Mouse (Mus musculus): ENCODE results near the gene Pdia3. TPM values are rescaled to one million over a fixed set of nuclear protein-coding genes. Genes with fewer than 3 reads are reported as not detected.

Gene Pdia3
- polyA plus RNA-seq, 1 experiment from 2014 or later, result 484 TPM

DNA sequence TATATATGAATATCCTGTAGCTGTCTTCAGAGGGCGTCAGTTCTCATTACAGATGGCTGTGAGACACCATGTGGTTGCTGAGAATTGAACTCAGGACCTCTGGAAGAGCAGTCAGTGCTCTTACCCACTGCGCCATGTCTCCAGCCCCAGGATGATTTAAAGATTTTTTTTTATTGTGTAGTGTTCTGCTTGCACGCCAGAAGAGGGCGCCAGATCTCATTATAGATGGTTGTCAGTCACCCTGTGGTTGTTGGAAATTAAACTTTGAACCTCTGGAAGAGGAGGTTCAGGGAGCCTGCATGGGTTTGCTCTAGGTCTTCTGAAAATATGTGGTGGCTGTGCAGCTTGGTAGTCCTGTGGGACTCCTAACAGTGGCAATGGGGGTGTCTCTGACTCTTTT, 5.4 kb upstream of the Pdia3 start:
- Histone ChIP-seq H3K4me3 (ENCODE audit: low read depth, low read length) (no peak overlapping the region), H3K4me1 (ENCODE audit: control insufficient read depth, insufficient read depth, low read length) (0 out of 2 replicates have a peak, but pooled peaks cover 3% of the 10 kb centered on the region), H3K27ac (ENCODE audit: low read length) (no peak overlapping the region), H3K9me3 (ENCODE audit: control insufficient read depth, low read depth, low read length) (no peaks in the 10 kb centered on the region), H3K9ac (replicated peaks; ENCODE audit: low read depth, low read length) (no peak overlapping the region), H3K27me3 (ENCODE audit: control insufficient read depth, insufficient read depth, low read length) (no peaks in the 10 kb centered on the region), H3K4me2 (replicated peaks; ENCODE audit: low read depth, low read length) (no peak overlapping the region), H3K36me3 (ENCODE audit: control insufficient read depth, insufficient read depth, low read length) (no peaks in the 10 kb centered on the region)
- no peak for ATAC-seq (ENCODE audit: insufficient number of reproducible peaks, insufficient read depth, low FRiP score, low read depth)
- WGBS, result 33% methylated on average over 4 of the region's 4 CpGs

DNA sequence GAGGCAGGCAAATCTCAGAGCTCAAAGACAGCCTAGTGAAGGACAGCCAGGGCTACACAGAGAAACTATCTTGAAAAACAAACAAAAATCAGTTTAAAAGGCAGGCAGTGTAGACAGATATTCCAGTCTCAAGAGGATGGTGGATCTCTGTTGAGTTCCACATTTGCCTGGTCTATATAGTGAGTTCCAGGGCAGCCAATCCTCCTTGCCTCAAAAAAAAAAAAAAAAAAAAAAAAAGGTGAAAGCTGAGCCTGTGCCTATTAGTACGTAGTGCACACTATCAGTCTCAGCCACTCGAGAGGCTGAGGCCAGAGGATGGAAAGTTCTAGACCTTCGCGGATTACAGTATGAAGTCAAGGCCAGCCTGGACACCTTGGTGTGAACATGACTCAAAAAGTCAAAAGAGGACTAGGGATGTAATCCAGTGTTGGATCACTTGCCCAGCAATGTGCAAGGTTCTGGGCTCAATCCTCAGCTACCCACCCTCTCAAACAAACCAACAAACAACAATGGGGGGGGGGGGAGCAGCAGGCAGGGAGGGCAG, 660 bp upstream of the Pdia3 start:
- Histone ChIP-seq H3K27ac (ENCODE audit: low read length) (peak overlapping the region; percentile 99), H3K27me3 (ENCODE audit: control insufficient read depth, insufficient read depth, low read length) (no peaks in the 10 kb centered on the region), H3K9me3 (ENCODE audit: control insufficient read depth, low read depth, low read length) (no peaks in the 10 kb centered on the region), H3K9ac (replicated peaks; ENCODE audit: low read depth, low read length) (peak overlapping the region; percentile 99), H3K36me3 (ENCODE audit: control insufficient read depth, insufficient read depth, low read length) (peaks cover 13% of the 10 kb centered on the region), H3K4me2 (replicated peaks; ENCODE audit: low read depth, low read length) (peak overlapping the region; percentile 72), H3K4me3 (ENCODE audit: low read depth, low read length) (peak overlapping the region; percentile 95), H3K4me1 (ENCODE audit: control insufficient read depth, insufficient read depth, low read length) (peaks cover 21% of the 10 kb centered on the region)
- WGBS, result 7% methylated on average over 4 of the region's 4 CpGs
- ATAC-seq (ENCODE audit: insufficient number of reproducible peaks, insufficient read depth, low FRiP score, low read depth), result no peak

DNA sequence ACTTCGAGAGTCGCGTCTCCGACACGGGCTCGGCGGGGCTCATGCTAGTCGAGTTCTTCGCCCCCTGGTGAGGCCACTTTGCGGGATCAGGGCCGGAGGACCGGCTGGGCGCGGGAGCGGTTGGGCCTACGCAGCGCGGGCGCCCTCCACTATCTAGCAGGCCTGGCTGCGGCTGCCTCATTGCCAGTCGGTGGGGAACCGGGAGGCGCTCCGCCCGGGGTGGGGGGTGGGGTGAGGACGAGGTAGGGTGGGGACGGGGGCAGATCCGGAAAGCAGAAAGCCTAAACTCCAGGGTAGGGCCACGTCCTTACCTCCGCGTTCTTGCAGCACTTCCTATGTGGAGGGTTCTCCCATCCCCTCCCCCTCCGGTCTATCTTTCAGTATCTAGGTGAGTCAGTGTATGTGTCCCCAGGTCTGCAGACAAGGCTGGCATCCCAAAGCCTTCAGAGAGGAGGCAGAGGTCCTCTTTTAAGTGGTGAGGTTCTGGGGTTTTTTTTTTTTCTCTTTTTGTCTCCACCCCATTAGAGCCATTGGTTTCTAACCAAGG, 637 bp downstream of the Pdia3 start:
- peak overlapping the region; percentile 95 for H3K4me3 ChIP-seq (ENCODE audit: low read depth, low read length)

DNA sequence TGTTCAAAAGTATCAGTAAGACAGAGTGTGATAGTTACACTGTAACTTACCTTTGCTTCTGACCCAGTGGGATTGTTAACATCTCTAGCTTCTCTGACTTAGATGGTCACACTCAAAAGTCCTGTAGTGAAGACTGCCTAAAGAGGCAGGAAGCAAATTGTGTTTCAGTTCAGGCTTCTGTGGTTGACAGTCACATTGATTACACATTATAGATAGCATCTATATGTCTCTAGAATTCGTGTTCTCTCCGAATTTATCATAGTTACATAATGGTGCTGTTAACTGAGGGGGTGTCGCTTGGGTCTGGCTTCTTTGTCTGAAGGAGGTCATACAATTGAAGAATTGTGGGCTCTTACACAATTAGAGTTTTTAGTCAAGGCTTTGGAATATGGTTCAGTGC, 1.5 kb downstream of the Pdia3 start:
- H3K4me2 ChIP-seq (replicated peaks; ENCODE audit: low read depth, low read length), result peak overlapping the region; percentile 72
- no peak overlapping the region for H3K27ac ChIP-seq (ENCODE audit: low read length)
- no peaks in the 10 kb centered on the region for H3K9me3 ChIP-seq (ENCODE audit: control insufficient read depth, low read depth, low read length)
- H3K4me1 ChIP-seq (ENCODE audit: control insufficient read depth, insufficient read depth, low read length), result peaks cover 21% of the 10 kb centered on the region
- ATAC-seq (ENCODE audit: insufficient number of reproducible peaks, insufficient read depth, low FRiP score, low read depth), result no peak
- WGBS, result 27% methylated on average over 3 of the region's 3 CpGs
- H3K36me3 ChIP-seq (ENCODE audit: control insufficient read depth, insufficient read depth, low read length), result peaks cover 24% of the 10 kb centered on the region
- no peaks in the 10 kb centered on the region for H3K27me3 ChIP-seq (ENCODE audit: control insufficient read depth, insufficient read depth, low read length)
- peak overlapping the region; percentile 99 for H3K9ac ChIP-seq (replicated peaks; ENCODE audit: low read depth, low read length)
- H3K4me3 ChIP-seq (ENCODE audit: low read depth, low read length), result peak overlapping the region; percentile 95

More for the DNA sequence above, 637 bp downstream of the Pdia3 start:
- Histone ChIP-seq H3K4me2 (replicated peaks; ENCODE audit: low read depth, low read length) (peak overlapping the region; percentile 72), H3K9ac (replicated peaks; ENCODE audit: low read depth, low read length) (peak overlapping the region; percentile 99), H3K4me1 (ENCODE audit: control insufficient read depth, insufficient read depth, low read length) (peaks cover 21% of the 10 kb centered on the region), H3K9me3 (ENCODE audit: control insufficient read depth, low read depth, low read length) (no peaks in the 10 kb centered on the region), H3K27ac (ENCODE audit: low read length) (peak overlapping the region; percentile 99), H3K27me3 (ENCODE audit: control insufficient read depth, insufficient read depth, low read length) (no peaks in the 10 kb centered on the region), H3K36me3 (ENCODE audit: control insufficient read depth, insufficient read depth, low read length) (peaks cover 24% of the 10 kb centered on the region)
- WGBS, result under 1% methylated on average over 32 of the region's 32 CpGs
- peak; percentile 46 for ATAC-seq (ENCODE audit: insufficient number of reproducible peaks, insufficient read depth, low FRiP score, low read depth)

DNA sequence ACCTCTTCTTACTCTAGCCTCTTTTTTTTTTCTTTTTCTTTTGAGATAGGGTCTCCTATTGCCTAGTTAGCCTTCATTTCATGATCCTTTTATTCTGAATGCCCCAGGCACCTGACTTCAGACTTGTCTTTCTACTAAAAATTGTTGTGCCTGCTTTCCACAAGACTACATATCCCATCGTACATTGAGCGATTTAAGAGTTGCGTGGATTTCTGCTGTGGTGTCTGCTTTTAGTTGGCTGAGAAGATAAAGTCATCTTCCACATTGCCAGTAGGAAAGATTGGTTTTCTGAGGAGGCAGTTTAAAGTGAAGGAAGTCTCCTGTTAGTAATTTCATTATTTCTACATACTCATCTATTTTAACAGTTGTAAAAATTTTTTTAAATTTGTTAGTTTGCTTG, 2.0 kb downstream of the Pdia3 start:
- no peak for ATAC-seq (ENCODE audit: insufficient number of reproducible peaks, insufficient read depth, low FRiP score, low read depth)
- Histone ChIP-seq H3K9ac (replicated peaks; ENCODE audit: low read depth, low read length) (0 out of 2 replicates have a peak overlapping the region, but pooled peaks have one; percentile 99), H3K36me3 (ENCODE audit: control insufficient read depth, insufficient read depth, low read length) (peaks cover 24% of the 10 kb centered on the region), H3K4me3 (ENCODE audit: low read depth, low read length) (peak overlapping the region; percentile 95), H3K9me3 (ENCODE audit: control insufficient read depth, low read depth, low read length) (no peaks in the 10 kb centered on the region), H3K27me3 (ENCODE audit: control insufficient read depth, insufficient read depth, low read length) (no peaks in the 10 kb centered on the region), H3K4me1 (ENCODE audit: control insufficient read depth, insufficient read depth, low read length) (peaks cover 21% of the 10 kb centered on the region), H3K27ac (ENCODE audit: low read length) (no peak overlapping the region), H3K4me2 (replicated peaks; ENCODE audit: low read depth, low read length) (peak overlapping the region; percentile 72)
- WGBS, result 80% methylated on average over 3 of the region's 3 CpGs

DNA sequence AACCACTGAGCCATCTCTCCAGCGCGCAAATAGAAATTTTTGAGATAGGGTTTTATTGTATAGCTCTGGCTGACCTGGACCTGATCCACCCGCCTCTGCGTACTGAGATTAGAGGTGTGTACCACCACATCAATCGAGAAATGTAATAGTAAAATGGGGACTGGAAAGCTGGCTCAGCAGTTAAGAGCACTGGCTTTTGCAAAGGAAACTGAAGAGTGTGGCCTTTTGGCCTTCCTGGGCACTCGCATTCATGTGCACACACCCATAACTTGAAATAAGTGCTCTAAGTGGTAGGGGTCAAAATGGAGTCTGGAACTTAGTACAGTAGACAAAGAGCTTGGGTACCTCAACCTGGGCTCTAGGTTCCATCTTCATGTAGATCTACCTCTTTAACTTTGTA, 2.8 kb downstream of the Pdia3 start:
- no peaks in the 10 kb centered on the region for H3K27me3 ChIP-seq (ENCODE audit: control insufficient read depth, insufficient read depth, low read length)
- no peak overlapping the region for H3K4me3 ChIP-seq (ENCODE audit: low read depth, low read length)
- peaks cover 21% of the 10 kb centered on the region for H3K4me1 ChIP-seq (ENCODE audit: control insufficient read depth, insufficient read depth, low read length)
- H3K9me3 ChIP-seq (ENCODE audit: control insufficient read depth, low read depth, low read length), result no peaks in the 10 kb centered on the region
- no peak for ATAC-seq (ENCODE audit: insufficient number of reproducible peaks, insufficient read depth, low FRiP score, low read depth)
- no peak overlapping the region for H3K4me2 ChIP-seq (replicated peaks; ENCODE audit: low read depth, low read length)
- H3K36me3 ChIP-seq (ENCODE audit: control insufficient read depth, insufficient read depth, low read length), result peaks cover 24% of the 10 kb centered on the region
- no peak overlapping the region for H3K9ac ChIP-seq (replicated peaks; ENCODE audit: low read depth, low read length)
- WGBS, result 82% methylated on average over 6 of the region's 6 CpGs
- no peak overlapping the region for H3K27ac ChIP-seq (ENCODE audit: low read length)

DNA sequence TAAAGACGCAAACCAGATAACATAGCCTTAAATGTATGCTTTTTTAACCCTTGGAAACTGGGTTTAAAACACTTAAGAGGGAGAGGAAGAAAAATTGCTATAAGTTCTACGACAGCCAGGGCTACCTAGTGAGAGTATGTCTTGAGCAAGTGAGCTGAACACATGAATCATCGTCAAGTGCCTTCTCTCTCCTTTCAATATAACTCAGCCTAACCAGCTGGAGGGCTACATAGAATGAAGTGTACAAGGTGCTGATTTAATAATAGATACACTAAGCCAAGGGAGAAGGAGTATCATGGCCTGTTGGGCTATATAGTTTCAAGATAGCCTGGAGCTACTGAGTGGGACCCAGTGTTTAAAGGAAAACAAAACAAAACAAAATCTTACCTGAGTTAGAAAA, 4.9 kb downstream of the Pdia3 start:
- ATAC-seq (ENCODE audit: insufficient number of reproducible peaks, insufficient read depth, low FRiP score, low read depth), result no peak
- Histone ChIP-seq H3K9me3 (ENCODE audit: control insufficient read depth, low read depth, low read length) (no peaks in the 10 kb centered on the region), H3K27ac (ENCODE audit: low read length) (no peak overlapping the region), H3K9ac (replicated peaks; ENCODE audit: low read depth, low read length) (no peak overlapping the region), H3K27me3 (ENCODE audit: control insufficient read depth, insufficient read depth, low read length) (no peaks in the 10 kb centered on the region), H3K4me2 (replicated peaks; ENCODE audit: low read depth, low read length) (no peak overlapping the region), H3K4me1 (ENCODE audit: control insufficient read depth, insufficient read depth, low read length) (peaks cover 18% of the 10 kb centered on the region), H3K4me3 (ENCODE audit: low read depth, low read length) (no peak overlapping the region), H3K36me3 (ENCODE audit: control insufficient read depth, insufficient read depth, low read length) (peaks cover 44% of the 10 kb centered on the region)
- WGBS, result 79% methylated on average over 3 of the region's 3 CpGs

DNA sequence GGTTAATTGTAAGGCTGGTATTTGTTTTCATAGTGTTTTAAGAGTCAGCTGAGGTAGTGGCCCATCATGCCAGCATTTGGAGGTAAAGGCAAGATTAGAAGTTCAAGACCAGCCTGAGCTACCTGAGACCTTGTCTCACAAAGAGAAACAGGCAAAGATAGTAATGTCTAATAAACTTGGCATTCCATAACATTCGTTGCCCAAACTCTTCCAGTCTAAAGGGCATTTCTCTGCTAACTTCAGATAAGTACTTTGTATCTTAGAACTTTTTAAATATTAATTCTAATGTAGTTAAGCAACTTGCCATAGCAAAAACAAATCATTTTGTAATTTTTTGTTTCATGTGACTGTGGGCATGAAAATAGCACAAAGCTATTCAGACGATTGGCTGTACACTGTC, 9.6 kb downstream of the Pdia3 start:
- Histone ChIP-seq H3K9ac (replicated peaks; ENCODE audit: low read depth, low read length) (no peak overlapping the region), H3K27me3 (ENCODE audit: control insufficient read depth, insufficient read depth, low read length) (no peaks in the 10 kb centered on the region), H3K27ac (ENCODE audit: low read length) (no peak overlapping the region), H3K9me3 (ENCODE audit: control insufficient read depth, low read depth, low read length) (no peaks in the 10 kb centered on the region), H3K4me3 (ENCODE audit: low read depth, low read length) (no peak overlapping the region), H3K36me3 (ENCODE audit: control insufficient read depth, insufficient read depth, low read length) (peaks cover 63% of the 10 kb centered on the region), H3K4me2 (replicated peaks; ENCODE audit: low read depth, low read length) (no peak overlapping the region), H3K4me1 (ENCODE audit: control insufficient read depth, insufficient read depth, low read length) (no peaks in the 10 kb centered on the region)
- WGBS, result 97% methylated on average over 2 of the region's 2 CpGs
- no peak for ATAC-seq (ENCODE audit: insufficient number of reproducible peaks, insufficient read depth, low FRiP score, low read depth)

DNA sequence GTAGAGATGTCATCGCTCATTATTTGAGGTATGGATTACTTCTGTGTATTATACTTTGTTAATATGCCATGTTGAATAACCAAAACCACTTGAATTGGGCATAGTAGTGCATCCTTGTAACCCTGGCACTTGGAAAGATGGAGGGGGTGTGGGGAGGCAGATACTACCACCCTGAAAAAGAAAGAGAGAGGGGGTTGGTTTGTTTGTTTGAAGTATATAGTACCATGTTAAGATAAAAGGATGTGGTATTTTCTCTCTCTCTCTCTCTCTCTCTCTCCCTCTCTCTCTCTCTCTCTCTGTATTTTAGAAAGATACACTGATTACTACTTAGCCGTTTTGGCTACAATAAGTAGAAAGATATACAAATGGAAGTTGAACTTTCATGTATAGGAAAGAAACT, 12.3 kb downstream of the Pdia3 start:
- peaks cover 79% of the 10 kb centered on the region for H3K36me3 ChIP-seq (ENCODE audit: control insufficient read depth, insufficient read depth, low read length)
- H3K9me3 ChIP-seq (ENCODE audit: control insufficient read depth, low read depth, low read length), result no peaks in the 10 kb centered on the region
- no peak overlapping the region for H3K27ac ChIP-seq (ENCODE audit: low read length)
- H3K4me2 ChIP-seq (replicated peaks; ENCODE audit: low read depth, low read length), result no peak overlapping the region
- no peak overlapping the region for H3K9ac ChIP-seq (replicated peaks; ENCODE audit: low read depth, low read length)
- no peaks in the 10 kb centered on the region for H3K4me1 ChIP-seq (ENCODE audit: control insufficient read depth, insufficient read depth, low read length)
- no peak for ATAC-seq (ENCODE audit: insufficient number of reproducible peaks, insufficient read depth, low FRiP score, low read depth)
- H3K27me3 ChIP-seq (ENCODE audit: control insufficient read depth, insufficient read depth, low read length), result no peaks in the 10 kb centered on the region
- 89% methylated on average over 2 of the region's 2 CpGs for WGBS
- H3K4me3 ChIP-seq (ENCODE audit: low read depth, low read length), result no peak overlapping the region

Measured in stomach, embryonic 14.5 days (tissue).